Mouse (Mus musculus): ENCODE measurements at regions not wholly inside any gene's neighbourhood (a gene's known extent, or its start where the extent isn't known, plus 50 kb on each side); places are given as distances from the start of the nearest gene placed in this dataset.

DNA sequence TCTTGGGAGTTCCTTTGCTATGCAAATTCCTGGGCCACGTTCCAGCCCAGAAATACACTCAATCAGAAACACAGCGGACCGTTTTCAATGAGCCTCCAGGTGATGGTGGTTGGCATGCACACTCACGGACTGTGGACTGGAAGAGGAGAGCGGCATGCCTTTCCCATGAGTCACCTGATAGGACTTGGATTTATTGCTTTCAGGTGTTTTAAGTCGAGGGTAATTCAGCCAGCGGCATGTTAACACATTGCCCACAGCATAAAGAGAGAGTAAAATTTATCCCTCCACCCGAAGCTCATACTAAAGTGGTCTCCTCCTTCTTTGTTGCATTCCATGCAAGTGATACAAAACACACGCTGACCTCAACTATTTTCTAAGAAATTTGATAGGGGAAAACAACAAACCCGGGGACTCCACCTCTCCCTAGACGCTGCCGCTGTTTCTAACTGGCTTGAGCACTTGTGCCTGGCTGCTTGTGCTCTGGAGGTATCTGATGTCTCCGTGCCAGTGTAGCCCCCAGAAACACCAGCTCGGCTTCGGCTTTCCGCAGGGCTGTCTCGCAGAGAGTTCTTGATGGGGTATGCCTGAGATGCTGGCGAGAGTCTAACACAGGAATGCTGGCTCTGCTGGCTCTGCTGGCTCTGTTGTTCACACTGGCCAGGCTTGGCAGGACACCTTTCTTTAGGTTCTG is 208.4 kb upstream of the Tgfbr2 start:
- H3K36me3 ChIP-seq = no peaks in the 10 kb centered on the region
- no peak overlapping the region for H3K4me3 ChIP-seq
- no peaks in the 10 kb centered on the region for H3K27me3 ChIP-seq
- no peak for ATAC-seq (ENCODE audit: low FRiP score)
- H3K4me2 ChIP-seq = 0 out of 2 replicates have a peak overlapping the region, but pooled peaks have one; percentile 6
- WGBS = 55% methylated on average over 18 of the region's 18 CpGs
- no peaks in the 10 kb centered on the region for H3K9me3 ChIP-seq
- H3K27ac ChIP-seq = peak overlapping the region; percentile 44; the same call in 1 of the 2 replicates
- H3K9ac ChIP-seq = no peak overlapping the region
- H3K4me1 ChIP-seq (replicated peaks) = peaks cover 8% of the 10 kb centered on the region

DNA sequence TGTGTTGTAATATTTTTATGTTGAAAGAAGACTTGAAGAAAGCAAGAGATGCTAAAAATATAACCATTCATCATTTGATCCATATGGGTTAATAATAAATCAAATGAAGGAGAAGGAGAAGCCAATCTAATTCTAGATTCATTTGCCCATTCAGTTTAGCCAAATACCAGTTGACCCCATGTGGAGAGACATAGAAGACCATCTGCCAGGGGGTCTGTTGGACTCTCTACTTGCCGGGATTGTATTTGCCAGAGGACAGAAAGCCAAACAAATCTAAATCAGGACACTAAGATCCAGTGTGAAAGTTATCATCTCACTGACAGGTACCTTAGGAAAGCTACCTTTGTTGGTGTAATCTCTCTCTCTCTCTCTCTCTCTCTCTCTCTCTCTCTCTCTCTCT is 202.5 kb upstream of the Tgfbr2 start:
- no peaks in the 10 kb centered on the region for H3K9me3 ChIP-seq
- WGBS = 0% methylated on average over 1 of the region's 1 CpGs
- H3K27me3 ChIP-seq = no peaks in the 10 kb centered on the region
- H3K4me3 ChIP-seq = no peak overlapping the region
- no peaks in the 10 kb centered on the region for H3K36me3 ChIP-seq
- H3K4me2 ChIP-seq = no peak overlapping the region
- no peak for ATAC-seq (ENCODE audit: low FRiP score)
- H3K27ac ChIP-seq = no peak overlapping the region
- peaks cover 8% of the 10 kb centered on the region for H3K4me1 ChIP-seq (replicated peaks)
- no peak overlapping the region for H3K9ac ChIP-seq

DNA sequence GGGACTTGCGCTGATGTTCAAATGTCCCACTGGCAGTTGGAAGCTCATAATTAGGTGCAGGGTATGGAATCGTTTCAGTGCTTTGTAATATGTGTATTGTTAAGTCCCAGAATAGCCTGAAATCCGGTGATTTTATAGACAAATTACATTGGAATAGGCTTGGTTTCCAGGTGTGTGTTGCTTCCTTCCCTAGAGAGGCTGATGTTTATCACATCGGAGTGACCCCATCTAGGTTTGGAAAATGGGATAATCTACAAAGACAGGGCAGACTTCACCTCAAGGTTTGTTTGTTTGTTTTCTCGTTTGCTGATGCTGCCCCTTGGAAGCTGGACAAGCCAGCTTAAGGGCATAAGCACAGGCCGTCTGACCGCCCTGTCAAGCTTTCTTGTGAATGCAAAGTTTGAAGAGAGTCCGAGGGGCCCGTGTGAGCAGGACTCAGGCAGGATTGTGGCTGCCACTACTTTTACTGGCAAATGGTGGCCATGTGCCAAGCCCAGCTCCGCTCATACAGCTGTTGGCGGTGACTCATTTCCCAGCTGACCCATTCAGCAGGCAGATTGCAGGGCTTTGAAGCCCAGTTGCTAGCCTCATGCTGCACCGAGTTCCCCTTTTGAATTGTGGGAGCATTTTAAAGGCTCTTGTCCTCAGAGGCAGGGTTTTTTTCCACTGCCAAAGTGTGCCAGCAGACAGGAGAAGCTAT is 200.6 kb upstream of the Tgfbr2 start:
- WGBS = 67% methylated on average over 12 of the region's 12 CpGs
- H3K27ac ChIP-seq = peak overlapping the region; percentile 68
- no peak overlapping the region for H3K4me3 ChIP-seq
- H3K9me3 ChIP-seq = no peaks in the 10 kb centered on the region
- no peak overlapping the region for H3K4me2 ChIP-seq
- H3K36me3 ChIP-seq = no peaks in the 10 kb centered on the region
- no peak overlapping the region for H3K9ac ChIP-seq
- ATAC-seq (ENCODE audit: low FRiP score) = 0 out of 2 replicates have a peak, but pooled peaks have one; percentile 54
- no peaks in the 10 kb centered on the region for H3K27me3 ChIP-seq
- peaks cover 8% of the 10 kb centered on the region for H3K4me1 ChIP-seq (replicated peaks)

DNA sequence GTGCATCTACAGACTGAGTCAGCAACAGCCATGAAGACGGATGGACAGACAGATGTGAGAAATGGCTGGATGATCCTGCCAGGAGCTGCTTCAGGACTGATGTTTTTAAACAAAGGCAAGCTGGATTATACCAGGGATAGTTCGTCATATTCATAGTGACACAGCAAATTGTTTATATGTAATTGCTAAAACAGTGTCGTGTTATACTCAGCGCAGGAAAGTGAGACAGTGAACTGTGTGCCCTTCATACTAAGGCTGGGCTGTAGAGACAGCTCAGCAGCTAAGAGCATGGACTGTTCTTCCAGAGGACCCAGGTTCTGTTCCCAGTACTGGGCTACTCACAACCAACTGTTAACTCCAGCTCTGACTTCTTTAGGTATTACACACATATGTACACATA is 199.2 kb upstream of the Tgfbr2 start:
- Histone ChIP-seq H3K36me3 (no peaks in the 10 kb centered on the region), H3K4me1 (replicated peaks) (peaks cover 8% of the 10 kb centered on the region), H3K4me3 (no peak overlapping the region), H3K9me3 (no peaks in the 10 kb centered on the region), H3K27ac (no peak overlapping the region), H3K9ac (no peak overlapping the region), H3K4me2 (no peak overlapping the region), H3K27me3 (no peaks in the 10 kb centered on the region)
- WGBS = 84% methylated on average over 4 of the region's 4 CpGs
- ATAC-seq (ENCODE audit: low FRiP score) = no peak

DNA sequence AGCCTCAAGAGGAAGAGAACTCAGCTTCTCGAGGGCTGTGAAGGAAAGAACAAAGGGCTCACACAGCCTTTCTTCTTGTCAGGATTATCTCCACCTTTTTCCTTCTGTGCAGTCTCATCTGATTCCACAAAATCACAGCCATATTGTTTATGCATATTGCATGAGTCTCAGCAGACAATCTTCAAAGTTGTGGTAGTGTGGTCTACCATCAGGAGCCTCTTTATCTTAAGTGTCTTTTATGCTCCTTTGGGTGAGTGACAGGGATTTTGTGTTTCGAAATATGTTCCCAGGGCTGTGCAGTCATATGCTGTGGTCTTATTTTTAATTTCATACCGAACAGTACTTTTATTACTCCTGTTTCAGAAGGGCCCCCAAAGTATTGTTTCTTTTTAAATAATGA is 198.2 kb upstream of the Tgfbr2 start:
- no peak overlapping the region for H3K9ac ChIP-seq
- 75% methylated on average over 3 of the region's 3 CpGs for WGBS
- H3K4me3 ChIP-seq = no peak overlapping the region
- no peak for ATAC-seq (ENCODE audit: low FRiP score)
- peaks cover 2% of the 10 kb centered on the region; the same call in 1 of the 2 replicates for H3K27me3 ChIP-seq
- no peaks in the 10 kb centered on the region for H3K36me3 ChIP-seq
- H3K4me2 ChIP-seq = no peak overlapping the region
- H3K27ac ChIP-seq = no peak overlapping the region
- no peaks in the 10 kb centered on the region for H3K9me3 ChIP-seq
- peaks cover 8% of the 10 kb centered on the region for H3K4me1 ChIP-seq (replicated peaks)

DNA sequence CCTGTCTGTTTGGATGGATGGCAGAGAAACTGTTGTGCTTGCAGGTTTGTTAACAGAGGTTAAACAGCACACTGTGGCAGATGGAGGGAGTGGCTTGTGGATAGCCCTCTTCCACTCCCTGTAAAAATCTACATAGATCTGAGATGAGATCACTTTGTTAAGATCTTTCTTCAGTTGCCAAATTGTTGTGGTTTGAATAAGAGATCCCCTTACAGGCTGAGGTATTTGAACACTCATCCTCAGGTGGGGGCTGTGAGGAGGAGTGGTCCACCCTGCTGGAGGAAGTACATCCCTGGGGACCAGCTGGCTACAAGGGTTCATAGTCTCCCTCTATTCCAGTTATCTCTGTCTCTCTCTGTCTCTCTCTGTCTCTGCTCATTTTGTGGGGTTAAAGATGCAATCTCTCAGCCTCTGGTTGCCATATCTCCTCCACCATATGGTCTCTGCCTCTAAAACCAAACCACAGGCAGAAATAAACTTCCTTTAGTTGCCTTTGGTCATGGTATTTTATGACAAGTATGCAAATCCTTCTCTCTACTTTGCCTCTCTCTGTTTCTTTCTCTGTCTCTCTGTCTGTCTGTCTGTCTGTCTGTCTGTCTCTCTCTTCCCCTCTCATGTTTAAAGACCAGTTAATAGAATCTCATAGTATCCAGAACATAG is 194.0 kb upstream of the Tgfbr2 start:
- no peaks in the 10 kb centered on the region for H3K9me3 ChIP-seq
- no peak overlapping the region for H3K27ac ChIP-seq
- ATAC-seq (ENCODE audit: low FRiP score) = no peak
- no peak overlapping the region for H3K9ac ChIP-seq
- no peak overlapping the region for H3K4me3 ChIP-seq
- peaks cover 11% of the 10 kb centered on the region for H3K4me1 ChIP-seq (replicated peaks)
- peaks cover 2% of the 10 kb centered on the region; the same call in 1 of the 2 replicates for H3K27me3 ChIP-seq
- no peaks in the 10 kb centered on the region for H3K36me3 ChIP-seq
- H3K4me2 ChIP-seq = no peak overlapping the region

DNA sequence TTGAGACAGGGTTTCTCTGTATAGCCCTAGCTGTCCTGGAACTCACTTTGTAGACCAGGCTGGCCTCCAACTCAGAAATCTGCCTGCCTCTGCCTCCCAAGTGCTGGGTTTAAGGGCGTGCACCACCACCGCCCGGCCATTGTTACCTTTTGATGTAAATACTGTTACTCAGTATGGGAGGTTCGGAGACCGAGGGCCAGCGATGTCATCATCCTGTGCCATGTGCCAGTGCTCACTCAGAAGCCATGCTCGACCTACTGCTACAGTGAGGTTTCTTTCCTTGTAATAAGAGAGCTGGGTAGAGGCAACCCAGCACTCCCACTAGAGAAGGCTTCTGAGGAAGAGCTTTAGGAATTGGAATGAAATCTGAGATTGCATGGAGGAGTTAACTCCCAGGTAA is 191.6 kb upstream of the Tgfbr2 start:
- Histone ChIP-seq H3K4me2 (no peak overlapping the region), H3K9me3 (peaks cover 5% of the 10 kb centered on the region), H3K27ac (no peak overlapping the region), H3K36me3 (no peaks in the 10 kb centered on the region), H3K27me3 (peaks cover 2% of the 10 kb centered on the region; the same call in 1 of the 2 replicates), H3K4me1 (replicated peaks) (peaks cover 11% of the 10 kb centered on the region), H3K4me3 (no peak overlapping the region), H3K9ac (no peak overlapping the region)
- ATAC-seq (ENCODE audit: low FRiP score) = no peak
- WGBS = 94% methylated on average over 7 of the region's 7 CpGs

DNA sequence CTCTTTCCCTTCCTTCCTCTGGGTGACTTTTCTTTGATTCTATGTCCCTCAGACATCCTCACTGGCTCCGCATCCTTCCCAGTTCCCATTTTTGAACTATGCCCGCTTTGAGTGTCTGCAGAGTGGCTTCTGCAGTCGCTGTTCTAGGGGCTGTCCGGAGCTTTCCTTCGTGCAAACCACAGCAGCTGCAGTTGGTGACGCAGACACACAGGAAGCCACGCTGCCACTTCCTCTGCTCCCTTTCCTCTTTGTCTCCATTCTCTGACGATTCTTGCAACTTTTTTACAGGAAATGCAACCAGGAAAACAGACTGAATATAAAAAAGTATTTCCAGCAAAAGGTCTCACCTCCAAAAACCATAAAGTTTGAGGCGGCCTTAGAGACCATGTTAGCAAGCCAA is 191.0 kb upstream of the Tgfbr2 start:
- H3K27ac ChIP-seq = no peak overlapping the region
- H3K9me3 ChIP-seq = peaks cover 5% of the 10 kb centered on the region
- H3K4me2 ChIP-seq = no peak overlapping the region
- WGBS = 85% methylated on average over 9 of the region's 9 CpGs
- peaks cover 11% of the 10 kb centered on the region for H3K4me1 ChIP-seq (replicated peaks)
- peaks cover 2% of the 10 kb centered on the region; the same call in 1 of the 2 replicates for H3K27me3 ChIP-seq
- no peak overlapping the region for H3K9ac ChIP-seq
- H3K36me3 ChIP-seq = no peaks in the 10 kb centered on the region
- no peak for ATAC-seq (ENCODE audit: low FRiP score)
- no peak overlapping the region for H3K4me3 ChIP-seq

DNA sequence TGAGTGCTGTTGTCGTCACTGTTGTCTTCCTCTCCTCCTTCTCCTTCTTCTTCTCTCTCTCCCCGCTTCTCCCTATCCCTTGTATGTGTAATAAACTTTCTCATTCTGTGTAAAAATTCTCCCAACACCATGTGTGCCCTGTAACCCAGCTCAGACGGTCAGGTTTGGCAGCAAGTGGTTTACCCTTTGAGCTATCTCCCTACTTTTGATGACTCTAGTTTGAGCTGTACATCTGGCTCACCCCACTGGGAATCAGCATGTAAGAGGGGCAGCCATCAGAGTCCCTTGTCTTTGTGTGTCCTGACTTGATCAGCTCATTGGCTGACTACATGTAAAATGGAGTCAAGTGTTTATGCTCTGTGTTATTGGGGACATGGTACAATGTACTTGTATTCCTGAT is 190.5 kb upstream of the Tgfbr2 start:
- H3K27ac ChIP-seq = no peak overlapping the region
- H3K4me1 ChIP-seq (replicated peaks) = peaks cover 11% of the 10 kb centered on the region
- WGBS = 66% methylated on average over 3 of the region's 3 CpGs
- peaks cover 2% of the 10 kb centered on the region; the same call in 1 of the 2 replicates for H3K27me3 ChIP-seq
- no peaks in the 10 kb centered on the region for H3K36me3 ChIP-seq
- H3K4me2 ChIP-seq = no peak overlapping the region
- no peak overlapping the region for H3K9ac ChIP-seq
- no peak for ATAC-seq (ENCODE audit: low FRiP score)
- no peak overlapping the region for H3K4me3 ChIP-seq
- peaks cover 5% of the 10 kb centered on the region for H3K9me3 ChIP-seq

DNA sequence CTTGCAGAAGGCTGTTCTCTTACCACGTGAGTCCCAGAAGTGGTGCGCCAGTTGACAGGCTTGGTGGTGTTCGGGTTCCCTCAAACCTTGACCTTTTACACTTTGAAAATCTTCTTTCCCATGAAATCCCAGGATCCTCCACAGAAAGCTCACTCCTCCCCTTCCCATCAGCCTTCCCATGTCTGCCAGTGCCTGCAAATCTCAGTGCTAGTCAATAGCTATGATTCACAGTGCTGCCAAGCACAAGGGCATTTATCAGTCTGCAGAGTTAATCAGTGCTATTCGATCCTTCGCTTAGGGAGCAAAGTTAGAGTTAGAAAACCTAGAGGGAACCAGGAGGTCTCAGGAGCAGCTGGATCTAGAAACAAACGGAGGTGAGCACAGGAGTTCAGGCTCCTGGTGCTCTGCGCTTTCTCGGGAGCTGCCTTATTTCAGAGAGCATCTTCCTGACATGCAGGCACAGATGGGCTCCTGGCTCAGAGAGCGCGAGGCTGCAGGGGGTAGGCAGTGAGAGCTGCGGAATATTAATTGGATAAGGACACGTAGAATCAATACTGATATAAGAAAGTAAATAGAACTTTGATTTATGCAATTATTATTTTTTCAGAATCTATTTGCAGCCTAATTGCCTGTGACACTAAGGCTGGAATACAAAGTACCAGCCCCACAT is 190.0 kb upstream of the Tgfbr2 start:
- 62% methylated on average over 12 of the region's 12 CpGs for WGBS
- Histone ChIP-seq H3K27me3 (peaks cover 2% of the 10 kb centered on the region; the same call in 1 of the 2 replicates), H3K4me1 (replicated peaks) (peaks cover 11% of the 10 kb centered on the region)

DNA sequence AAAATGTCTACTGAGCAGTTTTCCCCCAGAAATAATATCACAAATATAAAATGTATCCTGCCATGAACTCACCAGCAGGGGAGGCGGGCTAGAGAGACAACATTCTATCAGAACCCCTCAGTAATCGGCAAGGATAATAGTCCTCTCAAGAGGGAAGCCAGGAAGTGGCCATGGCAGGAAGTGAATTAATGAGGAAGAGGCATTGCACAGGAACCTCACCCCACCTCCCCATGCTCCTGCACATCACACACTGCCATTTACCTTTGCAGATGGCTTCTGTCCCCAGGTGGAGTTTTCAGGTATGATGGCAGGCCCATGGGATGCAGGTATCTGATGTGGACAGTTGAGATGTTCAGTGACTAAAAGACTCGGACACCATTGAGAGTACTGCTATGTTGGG is 185.9 kb upstream of the Tgfbr2 start:
- peaks cover 7% of the 10 kb centered on the region for H3K9me3 ChIP-seq
- H3K9ac ChIP-seq = no peak overlapping the region
- H3K4me3 ChIP-seq = no peak overlapping the region
- H3K4me2 ChIP-seq = no peak overlapping the region
- H3K36me3 ChIP-seq = no peaks in the 10 kb centered on the region
- H3K27ac ChIP-seq = no peak overlapping the region
- 86% methylated on average over 3 of the region's 3 CpGs for WGBS
- no peak for ATAC-seq (ENCODE audit: low FRiP score)
- H3K27me3 ChIP-seq = no peaks in the 10 kb centered on the region
- H3K4me1 ChIP-seq (replicated peaks) = peaks cover 11% of the 10 kb centered on the region

More for the DNA sequence above, 190.0 kb upstream of the Tgfbr2 start:
- no peak for ATAC-seq (ENCODE audit: low FRiP score)
- H3K9me3 ChIP-seq = peaks cover 5% of the 10 kb centered on the region
- no peak overlapping the region for H3K4me3 ChIP-seq
- no peak overlapping the region for H3K9ac ChIP-seq
- no peak overlapping the region for H3K4me2 ChIP-seq
- H3K36me3 ChIP-seq = no peaks in the 10 kb centered on the region
- peak overlapping the region; percentile 27 for H3K27ac ChIP-seq

Measured in hindbrain, embryonic 13.5 days (tissue).